Mouse (Mus musculus) kidney, adult 11 months (tissue): ENCODE results near the gene Setx.

Experiments
- DNase-seq: peaks from one replicate; pipeline ENCODE4 v3.0.0; 2022

Setx gene

GRCm38 (mm10) chr2:29218831-29219230 lies 94.8 kb downstream of the Setx start:
- no peak for DNase-seq

DNA sequence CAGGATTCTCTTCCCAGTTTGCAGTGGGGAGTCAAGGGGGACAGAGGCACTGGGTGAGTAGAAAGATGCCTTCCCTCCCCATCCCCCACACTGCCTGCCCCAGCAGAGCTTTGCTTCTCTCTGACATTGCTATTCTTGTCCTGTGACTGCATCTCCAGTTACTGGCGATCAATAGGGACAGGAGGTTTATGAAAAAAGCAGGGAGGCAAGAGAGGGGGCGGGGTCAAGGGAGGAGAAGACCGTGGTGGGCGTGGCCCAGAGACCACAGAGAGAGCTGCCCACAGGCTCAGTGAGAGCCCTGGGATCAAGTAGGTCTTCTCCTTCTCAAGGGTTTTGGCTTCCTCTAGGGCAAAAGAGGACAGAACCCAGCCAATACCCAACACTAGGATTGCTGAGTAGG lies 98.3 kb downstream of the Setx start:
- no peak for DNase-seq

DNA sequence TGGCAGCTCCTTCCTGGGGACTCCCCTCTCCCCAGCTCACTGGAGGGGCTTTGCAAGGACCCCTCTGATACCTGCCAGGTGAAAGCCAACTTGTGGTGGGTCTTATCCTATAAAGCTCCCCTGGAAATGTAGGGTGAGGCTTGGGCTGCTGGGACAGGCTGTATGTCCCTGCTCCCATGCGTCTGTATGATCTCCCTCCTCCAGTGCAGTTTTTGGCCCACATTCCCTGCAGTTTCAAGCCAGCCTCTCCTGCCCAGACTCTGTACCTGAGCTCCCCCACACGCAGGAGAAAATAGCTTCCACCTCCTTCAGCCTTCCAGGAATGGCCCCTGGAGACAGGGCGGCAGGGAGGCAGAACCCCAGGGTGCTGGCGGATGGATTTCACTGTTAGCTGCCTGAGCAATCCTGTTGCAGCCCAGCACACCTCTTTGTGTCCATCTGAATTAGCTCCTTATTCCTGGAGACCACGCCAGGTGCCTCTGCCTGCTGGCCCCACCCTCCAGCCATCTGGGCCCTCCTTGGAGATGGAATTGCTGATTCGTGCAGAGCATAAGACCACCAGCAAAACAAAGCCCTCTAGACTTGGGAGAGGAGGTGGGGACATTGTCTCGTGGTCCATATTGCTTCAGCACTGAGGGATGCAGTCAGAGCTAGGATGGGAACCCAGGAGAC lies 99.7 kb downstream of the Setx start:
- no peak for DNase-seq

- DNase-seq, result no peak
Observed at GRCm38 (mm10) chr2:29226671-29227070, 102.7 kb downstream of the Setx start.

- DNase-seq, result no peak
Observed at GRCm38 (mm10) chr2:29230191-29230835, 106.3 kb downstream of the Setx start.
